Mouse (Mus musculus): ENCODE measurements at regions not wholly inside any gene's neighbourhood (a gene's known extent, or its start where the extent isn't known, plus 50 kb on each side); places are given as distances from the start of the nearest gene placed in this dataset.
"Not testable (repeated sequence)": the region's sequence is repeated elsewhere in the genome, so short reads cannot be mapped to it uniquely, and the experiment has no call there.

DNA sequence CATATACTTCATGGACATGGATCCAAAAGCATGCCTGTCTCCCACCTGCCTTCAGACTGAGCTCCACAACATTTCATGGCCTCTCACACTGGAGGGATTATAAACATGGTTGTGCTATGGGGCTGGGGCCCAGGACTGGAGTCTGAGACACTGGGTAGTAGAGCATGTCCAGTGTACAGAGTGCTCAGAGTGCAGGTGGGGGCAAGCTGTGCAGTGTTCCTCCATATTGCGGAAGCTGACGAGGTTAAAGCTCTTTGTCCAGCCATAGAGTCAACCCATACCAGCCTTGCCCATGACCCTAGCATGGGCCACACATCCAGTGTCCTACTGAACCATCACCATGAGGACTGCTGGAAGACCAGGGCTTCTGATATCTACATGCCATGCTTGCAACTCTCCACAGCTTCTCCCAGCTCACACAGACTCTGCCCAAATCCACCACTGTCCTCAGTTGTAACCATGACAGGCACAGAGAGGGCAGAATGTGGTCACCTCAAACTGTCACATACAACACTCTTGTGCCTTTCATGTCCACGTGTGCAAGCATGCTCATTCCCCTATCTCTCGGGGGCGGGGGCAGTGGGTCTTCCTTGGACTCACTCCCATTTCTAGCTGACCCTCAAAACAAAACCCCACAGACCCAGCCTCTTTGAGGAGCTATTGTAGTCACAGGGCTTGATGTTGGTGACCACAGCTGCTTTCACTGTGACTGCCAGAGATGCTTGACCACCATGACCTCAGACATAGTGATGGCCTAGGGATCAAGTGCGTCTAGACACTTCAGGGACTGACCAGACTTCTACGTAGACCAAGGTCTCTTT lies 55.9 kb downstream of the Tmem121 start:
- Histone ChIP-seq H3K27ac (replicated peaks; ENCODE audit: low read depth, low read length) (no peak overlapping the region), H3K4me3 (ENCODE audit: insufficient read depth, low read depth, low read length) (no peak overlapping the region), H3K4me1 (ENCODE audit: control insufficient read depth, insufficient read depth, insufficient read length, low read length) (no peaks in the 10 kb centered on the region)

DNA sequence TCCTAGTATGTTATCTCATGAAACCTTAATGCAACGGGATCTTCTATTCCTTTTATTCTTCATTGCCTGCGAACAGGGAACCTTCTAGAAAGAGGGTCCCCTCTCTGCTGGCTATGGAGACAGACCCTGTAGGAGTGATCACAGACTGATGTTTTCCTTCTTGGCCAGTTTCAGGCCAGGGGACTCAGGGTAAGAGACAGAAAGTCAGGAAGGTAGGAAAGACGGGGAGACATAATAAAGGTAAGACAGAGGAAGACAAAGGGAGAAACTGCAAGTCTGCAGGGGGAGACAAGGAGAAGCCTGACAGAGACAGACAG lies 56.4 kb downstream of the Tmem121 start:
- no peaks in the 10 kb centered on the region for H3K4me1 ChIP-seq (ENCODE audit: control insufficient read depth, insufficient read depth, insufficient read length, low read length)
- H3K27ac ChIP-seq (replicated peaks; ENCODE audit: low read depth, low read length) = no peak overlapping the region
- no peak overlapping the region for H3K4me3 ChIP-seq (ENCODE audit: insufficient read depth, low read depth, low read length)

DNA sequence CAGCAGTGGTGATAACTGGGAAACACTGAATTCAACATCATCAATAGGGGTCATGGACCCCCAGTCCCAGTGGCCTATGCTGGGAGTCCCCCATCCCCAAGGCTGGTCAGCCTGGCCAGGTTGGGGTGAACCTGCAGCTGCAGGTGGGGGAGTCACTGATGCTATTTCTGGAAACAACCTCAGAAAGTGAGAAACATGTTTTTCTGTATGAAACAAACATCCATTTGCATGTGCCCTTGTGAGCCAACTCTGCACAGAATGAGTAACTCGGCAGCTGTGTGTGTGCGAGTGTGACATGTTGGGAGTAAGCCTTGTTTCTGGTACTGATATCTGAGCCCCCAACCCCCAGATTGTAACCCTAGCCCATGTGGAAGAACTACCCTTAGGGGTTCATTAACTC lies 59.0 kb downstream of the Tmem121 start:
- no peak overlapping the region for H3K27ac ChIP-seq (replicated peaks; ENCODE audit: low read depth, low read length)
- no peaks in the 10 kb centered on the region for H3K4me1 ChIP-seq (ENCODE audit: control insufficient read depth, insufficient read depth, insufficient read length, low read length)
- H3K4me3 ChIP-seq (ENCODE audit: insufficient read depth, low read depth, low read length) = no peak overlapping the region

DNA sequence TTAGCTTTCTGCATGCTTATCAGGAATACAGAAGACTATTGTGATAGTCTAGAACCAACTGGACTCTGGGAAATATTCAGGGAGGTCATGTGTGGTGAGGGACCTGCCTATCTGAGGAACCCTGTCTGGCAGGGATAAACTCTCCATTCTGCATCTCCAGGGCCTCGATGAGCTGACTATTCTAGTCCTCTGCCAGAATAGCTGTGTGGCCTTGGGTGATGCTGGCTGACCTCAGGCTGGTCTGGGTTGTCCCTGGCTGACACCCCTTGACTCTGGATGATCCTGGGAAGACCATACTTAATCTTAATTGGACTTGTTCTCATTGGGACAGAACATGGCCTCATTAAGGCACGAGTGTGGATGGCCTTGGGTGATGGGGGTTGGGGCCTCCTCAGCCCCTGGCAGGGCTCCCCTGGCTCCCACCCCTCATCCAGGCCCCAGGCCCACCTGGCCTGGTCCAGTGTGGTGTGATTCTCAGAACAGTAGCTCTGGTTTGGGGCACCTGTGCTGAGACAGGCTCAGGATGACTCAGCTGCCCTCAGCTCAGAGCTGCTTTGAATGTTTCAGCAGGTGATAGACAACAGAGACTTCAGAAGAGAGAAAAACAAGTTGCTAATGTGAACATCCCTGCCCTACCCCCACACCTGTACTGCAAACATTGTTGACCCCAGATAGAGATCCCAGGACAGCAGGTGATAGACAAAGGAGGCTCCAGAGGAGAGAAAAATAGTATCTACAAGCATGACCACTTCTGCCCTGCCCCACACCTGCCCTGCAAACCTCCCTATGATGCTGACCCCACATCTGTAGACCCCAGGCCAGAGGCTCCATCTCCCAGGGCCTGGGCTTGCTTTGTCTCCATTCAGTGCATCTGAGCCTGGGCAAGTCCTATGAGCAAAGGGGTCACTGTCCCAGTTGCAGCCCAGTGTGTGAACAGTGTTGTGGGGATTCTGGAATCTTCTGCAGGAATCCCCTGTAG lies 68.0 kb downstream of the Tmem121 start:
- H3K27ac ChIP-seq (replicated peaks; ENCODE audit: low read depth, low read length); H3K4me1 ChIP-seq (ENCODE audit: control insufficient read depth, insufficient read depth, insufficient read length, low read length); H3K4me3 ChIP-seq (ENCODE audit: insufficient read depth, low read depth, low read length): not testable (repeated sequence)

DNA sequence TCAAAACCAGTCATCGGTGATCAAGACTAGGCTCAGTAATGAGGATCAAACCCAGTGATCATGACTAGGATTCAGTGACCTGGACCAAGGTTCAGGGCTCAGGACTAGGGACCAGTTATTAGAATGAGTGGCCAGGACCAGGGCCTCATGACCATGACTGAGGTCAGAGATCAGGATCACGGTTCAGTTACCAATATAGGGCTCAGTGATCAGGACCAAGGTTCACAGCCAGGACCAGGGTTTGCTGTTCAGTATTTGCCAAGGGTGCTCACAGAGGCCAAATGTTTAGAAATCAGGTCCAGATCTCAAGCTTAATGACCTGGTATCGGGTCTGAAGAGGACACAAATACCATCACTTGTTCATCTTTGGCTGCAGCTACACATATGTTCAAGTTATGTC lies 69.6 kb downstream of the Tmem121 start:
- Histone ChIP-seq H3K27ac (replicated peaks; ENCODE audit: low read depth, low read length) (no peak overlapping the region), H3K4me3 (ENCODE audit: insufficient read depth, low read depth, low read length) (no peak overlapping the region), H3K4me1 (ENCODE audit: control insufficient read depth, insufficient read depth, insufficient read length, low read length) (no peaks in the 10 kb centered on the region)

DNA sequence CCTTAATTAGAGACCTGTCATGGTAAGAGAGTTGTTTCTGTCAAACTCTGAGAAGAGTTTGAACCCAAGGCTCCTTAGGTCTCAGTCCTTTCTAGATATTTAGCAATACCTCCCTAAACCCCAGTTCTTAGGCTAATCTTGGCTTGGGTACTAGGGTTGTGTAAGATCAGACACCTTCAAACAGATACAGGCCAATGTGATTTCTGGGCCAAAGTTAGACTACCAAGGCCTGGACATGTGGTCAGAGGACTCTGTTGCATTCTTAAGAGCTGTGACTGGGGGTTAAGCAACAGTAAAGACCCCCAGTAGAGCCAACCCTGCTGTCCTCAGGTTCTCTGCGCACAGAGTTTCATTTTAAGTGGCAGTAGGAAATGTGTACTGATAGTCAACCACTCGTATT lies 70.9 kb downstream of the Tmem121 start:
- H3K27ac ChIP-seq (replicated peaks; ENCODE audit: low read depth, low read length) = no peak overlapping the region
- H3K4me3 ChIP-seq (ENCODE audit: insufficient read depth, low read depth, low read length) = no peak overlapping the region
- no peaks in the 10 kb centered on the region for H3K4me1 ChIP-seq (ENCODE audit: control insufficient read depth, insufficient read depth, insufficient read length, low read length)

DNA sequence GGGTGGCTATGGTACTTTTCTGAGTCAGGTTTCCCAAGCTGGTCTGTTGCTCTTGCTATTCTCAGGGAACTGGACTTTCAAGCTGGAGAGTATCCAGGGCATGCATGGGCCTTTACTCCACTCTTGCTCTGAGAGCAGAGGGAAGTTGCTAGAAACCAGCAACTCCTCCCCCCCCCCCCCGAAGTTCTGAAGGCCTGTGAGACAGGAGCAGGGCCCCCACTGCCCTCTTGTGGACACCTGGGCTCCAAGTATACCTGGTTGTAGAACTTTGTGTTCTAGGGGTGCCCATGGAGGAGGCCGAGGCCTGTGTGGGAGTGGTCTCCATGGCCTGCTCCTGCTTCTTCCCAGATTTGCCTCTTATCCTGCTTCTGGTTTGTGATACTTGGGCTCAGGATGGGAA lies 71.5 kb downstream of the Tmem121 start:
- H3K4me1 ChIP-seq (ENCODE audit: control insufficient read depth, insufficient read depth, insufficient read length, low read length) = no peaks in the 10 kb centered on the region
- no peak overlapping the region for H3K4me3 ChIP-seq (ENCODE audit: insufficient read depth, low read depth, low read length)
- H3K27ac ChIP-seq (replicated peaks; ENCODE audit: low read depth, low read length) = no peak overlapping the region

DNA sequence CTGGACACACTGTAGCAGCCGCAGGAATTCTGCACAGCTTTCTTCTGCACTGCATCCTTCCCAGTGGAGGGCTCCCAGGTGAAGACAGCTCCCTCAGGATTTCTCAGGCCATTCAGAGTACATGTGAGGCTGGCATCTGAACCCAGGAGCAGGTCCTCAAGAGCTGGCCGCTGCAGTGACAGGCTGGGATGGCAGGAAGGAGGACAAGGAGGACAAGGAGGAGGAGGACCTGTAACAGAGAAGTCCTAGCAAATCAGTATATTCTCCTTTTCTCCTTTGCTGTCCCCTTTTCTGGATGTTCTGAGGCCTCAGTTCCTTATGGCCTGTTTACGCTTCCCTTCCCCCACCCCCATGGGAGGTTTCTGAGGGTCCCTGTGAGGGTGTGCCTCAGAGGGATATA lies 73.7 kb downstream of the Tmem121 start:
- Histone ChIP-seq H3K27ac (replicated peaks; ENCODE audit: low read depth, low read length) (no peak overlapping the region), H3K4me1 (ENCODE audit: control insufficient read depth, insufficient read depth, insufficient read length, low read length) (no peaks in the 10 kb centered on the region), H3K4me3 (ENCODE audit: insufficient read depth, low read depth, low read length) (no peak overlapping the region)

DNA sequence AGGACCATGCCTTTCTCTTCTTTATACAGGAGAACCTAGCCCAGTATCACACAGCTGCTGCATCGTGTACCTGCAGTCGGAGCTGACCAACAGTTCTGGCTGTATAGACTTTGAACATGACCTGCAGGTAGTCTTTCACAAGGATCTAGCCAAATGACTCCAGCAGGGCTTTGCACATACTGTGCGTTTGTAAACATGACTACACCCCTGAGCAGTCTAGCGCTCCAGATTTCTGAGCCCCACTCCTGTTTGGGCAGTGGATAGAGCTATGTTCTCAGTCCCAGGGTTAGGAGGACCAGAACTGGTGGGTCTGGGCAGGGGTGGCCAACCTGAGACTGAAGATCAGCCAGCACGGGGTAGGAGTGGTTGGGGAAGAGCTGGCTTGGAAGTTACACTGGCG lies 74.6 kb downstream of the Tmem121 start:
- no peak overlapping the region for H3K27ac ChIP-seq (replicated peaks; ENCODE audit: low read depth, low read length)

DNA sequence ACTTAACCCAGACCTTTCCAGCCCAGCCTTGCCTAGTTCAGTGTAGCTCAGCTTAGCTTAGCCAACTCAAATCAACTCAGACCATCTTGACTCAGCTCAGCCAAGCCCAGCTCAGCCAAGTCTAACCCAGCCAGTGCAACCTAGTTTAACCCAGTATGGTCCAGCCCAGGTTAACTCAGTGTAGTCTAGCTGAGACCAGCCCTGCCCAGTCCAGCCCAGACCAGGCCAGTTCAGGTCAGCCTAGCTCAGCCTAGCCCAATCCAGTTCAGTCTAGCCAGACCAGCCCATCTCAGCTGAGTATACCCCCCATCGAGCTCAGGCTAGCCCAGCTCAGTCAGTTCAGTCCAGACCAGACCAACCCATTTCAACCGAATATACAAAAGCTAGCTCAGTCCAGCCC lies 90.2 kb downstream of the Tmem121 start:
- H3K4me1 ChIP-seq (ENCODE audit: control insufficient read depth, insufficient read depth, insufficient read length, low read length) = no peaks in the 10 kb centered on the region
- no peak overlapping the region for H3K27ac ChIP-seq (replicated peaks; ENCODE audit: low read depth, low read length)
- H3K4me3 ChIP-seq (ENCODE audit: insufficient read depth, low read depth, low read length) = no peak overlapping the region

More for the DNA sequence above, 74.6 kb downstream of the Tmem121 start:
- Histone ChIP-seq H3K4me3 (ENCODE audit: insufficient read depth, low read depth, low read length) (no peak overlapping the region), H3K4me1 (ENCODE audit: control insufficient read depth, insufficient read depth, insufficient read length, low read length) (no peaks in the 10 kb centered on the region)

DNA sequence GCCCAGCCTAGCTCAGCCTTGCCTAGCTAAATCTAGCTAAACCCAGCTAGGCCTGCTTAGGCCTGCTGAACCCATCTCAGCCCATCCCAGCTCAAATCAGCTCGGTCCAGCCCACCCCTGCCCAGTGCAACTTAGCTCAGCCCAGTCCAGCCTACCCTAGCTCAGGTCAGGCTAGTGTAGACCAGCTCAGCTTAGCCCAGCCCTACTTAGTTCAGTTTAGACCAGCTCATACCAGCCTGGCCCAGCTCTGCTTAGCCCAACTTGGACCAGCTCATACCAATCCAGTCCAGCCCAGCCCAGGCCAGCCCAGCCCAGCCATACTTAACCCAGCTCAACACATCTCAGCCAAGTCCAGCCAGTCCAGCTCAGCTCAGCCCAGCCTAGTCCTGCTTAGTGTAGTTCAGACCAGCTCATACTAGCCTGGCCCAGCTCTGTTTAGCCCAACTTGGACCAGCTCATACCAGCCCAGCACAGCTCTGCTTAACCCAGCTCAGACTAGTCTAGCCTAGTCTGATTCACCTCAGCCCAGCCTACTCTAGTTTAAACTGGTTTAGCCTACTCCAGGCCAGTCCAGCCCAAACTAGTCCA lies 90.7 kb downstream of the Tmem121 start:
- Histone ChIP-seq H3K4me3 (ENCODE audit: insufficient read depth, low read depth, low read length) (no peak overlapping the region), H3K4me1 (ENCODE audit: control insufficient read depth, insufficient read depth, insufficient read length, low read length) (no peaks in the 10 kb centered on the region), H3K27ac (replicated peaks; ENCODE audit: low read depth, low read length) (no peak overlapping the region)

DNA sequence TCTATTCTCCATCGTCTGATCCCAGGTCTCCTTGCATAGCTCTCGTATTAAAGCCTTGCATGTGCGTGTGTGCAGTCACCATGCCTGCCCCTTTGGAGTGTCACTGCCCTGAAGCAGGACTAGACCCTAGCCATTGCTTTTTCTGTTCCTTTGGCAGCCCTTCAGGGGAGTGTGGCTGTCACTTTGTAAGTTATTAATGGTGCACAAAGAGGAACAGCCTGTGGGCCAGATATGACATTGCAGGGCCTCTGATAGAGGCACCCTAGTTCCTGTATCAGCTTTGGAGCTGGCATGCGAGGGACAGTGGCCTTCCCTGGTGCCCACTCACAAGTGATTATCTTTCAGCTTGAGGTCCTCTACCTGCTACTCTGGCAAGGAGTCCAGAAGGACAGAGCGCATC lies 92.0 kb downstream of the Tmem121 start:
- H3K4me3 ChIP-seq (ENCODE audit: insufficient read depth, low read depth, low read length) = no peak overlapping the region
- no peaks in the 10 kb centered on the region for H3K4me1 ChIP-seq (ENCODE audit: control insufficient read depth, insufficient read depth, insufficient read length, low read length)
- no peak overlapping the region for H3K27ac ChIP-seq (replicated peaks; ENCODE audit: low read depth, low read length)

DNA sequence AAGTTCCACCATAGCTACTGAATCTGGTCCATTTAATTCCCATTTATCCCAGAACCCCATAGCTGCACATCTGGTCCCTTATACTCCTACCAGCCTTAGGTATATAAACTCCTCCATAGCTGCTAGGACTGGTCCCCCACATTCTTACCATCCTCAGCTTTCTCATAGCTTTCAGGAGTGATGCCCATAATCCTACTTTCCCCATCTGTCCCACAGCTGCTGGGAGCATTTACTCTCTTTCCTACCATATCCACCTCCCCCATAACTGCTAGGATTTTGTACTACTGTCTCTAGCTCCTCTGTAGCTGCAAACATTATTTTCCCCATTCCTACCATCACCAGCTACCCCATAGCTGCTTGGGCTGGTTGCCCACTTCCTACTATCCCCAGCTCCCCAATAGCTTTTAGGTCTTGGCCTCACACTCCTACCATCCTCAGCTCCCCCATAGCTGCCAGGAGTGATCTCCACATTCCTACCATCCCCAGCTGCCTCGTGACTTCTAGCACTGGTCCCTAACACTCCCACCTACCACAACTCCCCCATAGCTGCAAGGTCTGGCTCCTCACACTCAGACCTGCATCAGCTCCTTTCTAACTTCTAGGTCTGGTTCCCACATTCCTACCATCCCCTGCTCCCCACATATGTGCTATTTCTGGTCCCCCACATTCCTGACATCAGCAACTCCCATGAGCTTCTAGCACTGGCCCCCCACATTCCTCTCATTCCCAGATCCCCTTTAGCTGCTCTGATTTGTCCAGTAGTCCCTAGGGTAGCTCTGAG lies 106.5 kb downstream of the Tmem121 start:
- Histone ChIP-seq H3K4me1 (ENCODE audit: control insufficient read depth, insufficient read depth, insufficient read length, low read length) (no peaks in the 10 kb centered on the region), H3K27ac (replicated peaks; ENCODE audit: low read depth, low read length) (no peak overlapping the region), H3K4me3 (ENCODE audit: insufficient read depth, low read depth, low read length) (no peak overlapping the region)

DNA sequence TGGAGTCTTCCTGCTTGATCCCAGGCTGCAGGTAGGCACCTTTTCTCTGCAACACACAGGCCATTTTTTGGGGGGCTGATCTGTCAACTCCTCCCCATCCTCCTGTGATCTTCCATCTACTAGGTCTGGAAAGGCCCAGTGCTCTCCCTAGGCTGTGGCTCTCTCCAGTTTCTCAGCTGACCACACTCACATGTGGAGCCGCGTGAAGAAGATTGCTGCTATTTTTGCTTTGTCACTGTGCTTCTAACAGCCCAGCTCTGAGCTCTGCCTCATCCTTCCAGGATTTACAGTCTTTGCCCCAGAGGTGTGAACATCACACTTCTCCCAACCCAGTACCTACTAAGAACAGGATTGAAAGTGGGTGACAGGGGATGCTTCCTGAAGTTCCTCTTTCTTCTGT lies 110.2 kb downstream of the Tmem121 start:
- Histone ChIP-seq H3K4me1 (ENCODE audit: control insufficient read depth, insufficient read depth, insufficient read length, low read length) (no peaks in the 10 kb centered on the region), H3K27ac (replicated peaks; ENCODE audit: low read depth, low read length) (no peak overlapping the region), H3K4me3 (ENCODE audit: insufficient read depth, low read depth, low read length) (no peak overlapping the region)

DNA sequence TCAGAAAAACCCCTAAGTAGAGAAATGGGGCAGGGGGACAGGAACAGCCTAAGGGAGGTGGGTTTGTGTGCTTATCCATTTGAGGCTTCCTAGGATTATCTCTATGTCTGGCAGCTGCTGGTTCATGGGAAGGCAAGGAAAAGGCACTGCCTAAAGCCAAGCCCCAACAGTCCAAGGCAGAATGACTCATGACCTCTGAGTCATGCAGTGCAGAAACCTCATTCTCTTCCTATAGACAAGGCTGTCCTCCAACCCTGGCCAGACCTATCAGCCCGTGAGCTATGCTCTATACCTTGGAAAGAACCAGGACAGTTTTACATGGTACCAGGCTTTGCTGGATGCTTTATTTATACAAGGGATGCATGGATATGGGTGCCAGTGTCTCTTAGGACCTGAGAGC lies 120.2 kb downstream of the Tmem121 start:
- H3K4me1 ChIP-seq (ENCODE audit: control insufficient read depth, insufficient read depth, insufficient read length, low read length) = no peaks in the 10 kb centered on the region
- no peak overlapping the region for H3K27ac ChIP-seq (replicated peaks; ENCODE audit: low read depth, low read length)
- H3K4me3 ChIP-seq (ENCODE audit: insufficient read depth, low read depth, low read length) = no peak overlapping the region
